Mouse (Mus musculus) kidney, embryonic 16.5 days (tissue): Measurements from ENCODE around the gene Alkbh2. TPM values are rescaled to one million over a fixed set of nuclear protein-coding genes. Genes with fewer than 3 reads are reported as not detected.

Experiments used
- ATAC-seq: fragments of 200-750 bp; cut with Nextera tagmentation; 2 replicates; pipeline ENCODE4 v1.8.0; 2017; ENCODE audit warnings: moderate TSS enrichment; ENCODE audit not compliant: low FRiP score, low TSS enrichment
- H3K27ac ChIP-seq: fragments of 300-500 bp; sonication (generic); 2 replicates; pipeline ENCODE4 v1.5.1; 2014; ENCODE audit warnings: low read length
- H3K27me3 ChIP-seq: fragments of 300-500 bp; sonication (generic); 2 replicates; pipeline ENCODE4 v1.6.1; 2014; ENCODE audit warnings: low read length, control low read depth, mixed read lengths; ENCODE audit not compliant: insufficient read depth
- H3K36me3 ChIP-seq: fragments of 300-500 bp; sonication (generic); 2 replicates; pipeline ENCODE4 v1.6.1; 2014; ENCODE audit warnings: low read length, control low read depth, mixed read lengths; ENCODE audit not compliant: insufficient read depth
- H3K4me1 ChIP-seq: fragments of 300-500 bp; sonication (generic); 2 replicates; pipeline ENCODE4 v1.6.1; 2014; ENCODE audit warnings: low read length, control low read depth, mixed read lengths; ENCODE audit not compliant: insufficient read depth
- H3K4me2 ChIP-seq: fragments of 300-500 bp; sonication (generic); replicated peaks from 2 replicates; pipeline ENCODE4 v1.6.1; 2014; ENCODE audit warnings: low read depth, low read length
- H3K4me3 ChIP-seq: fragments of 300-500 bp; sonication (generic); 2 replicates; pipeline ENCODE4 v1.5.1; 2014; ENCODE audit warnings: mild to moderate bottlenecking, low read length
- H3K9ac ChIP-seq: fragments of 300-500 bp; sonication (generic); replicated peaks from 2 replicates; pipeline ENCODE4 v1.6.1; 2014; ENCODE audit warnings: low read length
- H3K9me3 ChIP-seq: fragments of 300-500 bp; sonication (generic); 2 replicates; pipeline ENCODE4 v1.6.1; 2016; ENCODE audit warnings: low read length, control low read depth
- WGBS: fragments of 180-500 bp; shearing (Covaris S2); extraction: QIAGEN DNeasy Blood & Tissue Kit; methylation state at CpG from one replicate; pipeline ENCODE4 v1.1.7; 2014; 5-methylcytosine and 5-hydroxymethylcytosine counted together
- polyA plus RNA-seq: library from polyadenylated mRNA; unstranded; fragments of >200 nt; fragmentation: Nextera tagmentation; extraction: Ambion mirVana; gene quantifications from 2 replicates; pipeline ENCODE4 v1.2.1, GENCODE M21; 2015

The Alkbh2 gene
- polyA plus RNA-seq, 1 experiment from 2014 or later, result 9.1 TPM

DNA sequence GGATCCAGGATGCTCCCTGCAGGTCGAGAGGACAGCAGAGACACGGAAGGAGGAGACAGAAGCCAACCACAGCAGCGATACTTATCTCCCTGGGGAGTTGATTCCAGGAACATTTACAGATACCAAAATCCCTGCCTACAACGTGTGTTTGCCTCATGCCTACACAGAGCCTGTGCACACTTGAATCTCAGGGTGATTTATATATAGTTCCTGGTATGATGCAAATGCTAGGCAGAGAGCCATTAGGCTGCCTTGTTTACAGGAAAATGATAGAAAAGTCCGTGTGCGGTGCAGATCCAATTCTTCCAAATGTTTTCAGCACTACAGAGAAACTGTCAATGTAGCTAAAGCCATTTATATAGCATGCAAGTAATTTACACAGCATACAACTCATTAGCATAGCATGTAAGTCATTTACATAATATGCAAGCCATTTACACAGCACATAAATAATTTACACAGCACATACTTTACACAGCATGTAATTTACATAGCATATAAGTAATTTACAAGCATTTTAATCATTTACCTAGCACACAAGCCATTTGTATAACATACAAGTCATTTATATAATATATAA lies 35.2 kb upstream of the Alkbh2 start:
- H3K4me3 ChIP-seq, result no peak overlapping the region
- H3K36me3 ChIP-seq, result no peaks in the 10 kb centered on the region
- no peak overlapping the region for H3K9ac ChIP-seq
- no peak overlapping the region for H3K27ac ChIP-seq
- WGBS, result 72% methylated on average over 6 of the region's 6 CpGs
- no peaks in the 10 kb centered on the region for H3K4me1 ChIP-seq
- no peak for ATAC-seq
- H3K4me2 ChIP-seq, result no peak overlapping the region
- H3K27me3 ChIP-seq, result no peaks in the 10 kb centered on the region
- H3K9me3 ChIP-seq, result no peaks in the 10 kb centered on the region

DNA sequence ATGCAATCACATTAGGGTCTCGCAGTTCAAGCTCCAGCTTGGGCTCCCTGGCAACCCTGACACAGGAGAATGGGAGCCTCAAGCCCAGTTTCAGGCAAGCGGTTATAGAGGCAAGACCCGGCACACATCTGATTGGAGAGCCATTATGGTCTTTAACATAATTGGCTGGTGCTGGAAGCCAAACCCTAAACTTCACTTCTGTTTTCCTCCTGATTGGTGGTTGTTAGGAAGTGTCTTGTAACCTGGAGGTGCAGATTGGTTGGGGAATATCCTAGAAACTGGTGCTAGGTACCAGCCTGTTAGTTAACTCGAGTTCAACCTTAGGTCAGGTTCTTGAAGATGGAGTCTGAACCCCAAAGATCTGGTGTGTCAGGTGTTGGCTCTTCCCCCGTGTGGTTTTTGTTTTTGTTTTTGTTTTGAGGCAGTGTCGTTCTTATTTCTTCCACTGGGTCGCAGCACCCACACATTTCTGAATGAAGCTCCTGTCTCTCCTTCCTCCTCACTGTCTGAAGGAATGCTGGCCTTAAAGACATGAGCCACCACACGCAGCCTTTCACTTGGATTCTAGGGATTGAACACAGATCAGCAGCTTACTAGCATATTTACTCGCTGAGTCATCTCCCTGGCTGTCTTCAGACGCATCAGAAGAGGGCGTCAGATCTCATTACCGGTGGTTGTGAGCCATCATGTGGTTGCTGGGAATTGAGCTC lies 34.2 kb upstream of the Alkbh2 start:
- H3K9me3 ChIP-seq, result no peaks in the 10 kb centered on the region
- no peaks in the 10 kb centered on the region for H3K4me1 ChIP-seq
- no peak overlapping the region for H3K27ac ChIP-seq
- no peak overlapping the region for H3K9ac ChIP-seq
- H3K4me2 ChIP-seq, result no peak overlapping the region
- no peaks in the 10 kb centered on the region for H3K36me3 ChIP-seq
- ATAC-seq, result no peak
- no peaks in the 10 kb centered on the region for H3K27me3 ChIP-seq
- no peak overlapping the region for H3K4me3 ChIP-seq
- WGBS, result 56% methylated on average over 12 of the region's 12 CpGs

DNA sequence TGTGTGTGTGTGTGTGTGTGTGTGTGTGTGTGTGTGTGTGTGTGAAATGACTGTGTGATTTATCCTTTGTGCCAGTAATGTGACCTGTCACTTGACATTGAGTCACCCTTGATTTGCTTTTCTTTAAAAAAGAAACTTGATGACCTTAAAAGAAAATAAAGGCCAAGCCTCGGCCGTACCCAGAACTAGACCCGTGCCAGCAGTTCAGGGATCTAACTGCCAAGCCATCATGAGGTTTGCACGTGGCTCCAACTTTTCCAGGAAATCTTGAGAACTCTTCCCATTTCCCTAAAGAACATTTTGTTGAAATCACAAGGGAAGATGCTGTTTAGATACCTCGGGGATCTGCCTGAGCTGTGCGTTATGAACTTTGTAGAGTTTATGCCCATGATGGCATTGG lies 33.4 kb upstream of the Alkbh2 start:
- H3K4me2 ChIP-seq, result no peak overlapping the region
- H3K9me3 ChIP-seq, result no peaks in the 10 kb centered on the region
- no peaks in the 10 kb centered on the region for H3K36me3 ChIP-seq
- H3K4me1 ChIP-seq, result no peaks in the 10 kb centered on the region
- no peak for ATAC-seq
- WGBS, result 68% methylated on average over 6 of the region's 6 CpGs
- H3K27me3 ChIP-seq, result no peaks in the 10 kb centered on the region
- no peak overlapping the region for H3K4me3 ChIP-seq
- H3K9ac ChIP-seq, result no peak overlapping the region
- H3K27ac ChIP-seq, result no peak overlapping the region

DNA sequence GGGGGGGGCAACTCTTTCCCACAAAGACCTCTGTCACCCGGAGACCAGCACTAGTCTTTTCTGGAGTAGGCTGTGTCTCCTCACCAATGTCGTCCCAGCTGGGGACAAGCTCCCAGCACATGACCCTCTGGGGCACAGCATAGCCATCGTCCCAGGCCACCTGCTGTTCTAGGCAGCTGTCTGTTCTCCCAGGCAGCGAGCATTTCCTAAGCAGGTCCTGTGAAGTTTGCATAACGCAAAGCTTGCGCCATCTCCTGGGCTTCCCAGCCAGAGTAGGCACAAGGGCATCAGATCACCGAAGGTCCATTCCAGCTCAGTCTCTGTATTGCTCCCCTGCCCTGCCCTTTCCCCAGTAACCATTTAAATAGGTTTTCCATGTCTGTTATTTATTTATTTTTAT lies 29.2 kb upstream of the Alkbh2 start:
- H3K27me3 ChIP-seq, result no peaks in the 10 kb centered on the region
- no peaks in the 10 kb centered on the region for H3K36me3 ChIP-seq
- H3K4me1 ChIP-seq, result 0 out of 2 replicates have a peak, but pooled peaks cover 4% of the 10 kb centered on the region
- no peak overlapping the region for H3K4me2 ChIP-seq
- no peak overlapping the region for H3K27ac ChIP-seq
- no peak overlapping the region for H3K9ac ChIP-seq
- no peaks in the 10 kb centered on the region for H3K9me3 ChIP-seq
- WGBS, result 58% methylated on average over 7 of the region's 7 CpGs
- no peak for ATAC-seq
- H3K4me3 ChIP-seq, result no peak overlapping the region

- 53% methylated on average over 9 of the region's 9 CpGs for WGBS
- no peak overlapping the region for H3K9ac ChIP-seq
- H3K4me3 ChIP-seq, result no peak overlapping the region
- no peaks in the 10 kb centered on the region for H3K27me3 ChIP-seq
- no peak overlapping the region for H3K27ac ChIP-seq
- no peak overlapping the region for H3K4me2 ChIP-seq
- H3K36me3 ChIP-seq, result no peaks in the 10 kb centered on the region
- ATAC-seq, result 0 out of 2 replicates have a peak, but pooled peaks have one; percentile 24
- H3K4me1 ChIP-seq, result 0 out of 2 replicates have a peak, but pooled peaks cover 4% of the 10 kb centered on the region
- no peaks in the 10 kb centered on the region for H3K9me3 ChIP-seq
Measured at GRCm38 (mm10) chr5:114155168-114155933, 27.3 kb upstream of the Alkbh2 start.

DNA sequence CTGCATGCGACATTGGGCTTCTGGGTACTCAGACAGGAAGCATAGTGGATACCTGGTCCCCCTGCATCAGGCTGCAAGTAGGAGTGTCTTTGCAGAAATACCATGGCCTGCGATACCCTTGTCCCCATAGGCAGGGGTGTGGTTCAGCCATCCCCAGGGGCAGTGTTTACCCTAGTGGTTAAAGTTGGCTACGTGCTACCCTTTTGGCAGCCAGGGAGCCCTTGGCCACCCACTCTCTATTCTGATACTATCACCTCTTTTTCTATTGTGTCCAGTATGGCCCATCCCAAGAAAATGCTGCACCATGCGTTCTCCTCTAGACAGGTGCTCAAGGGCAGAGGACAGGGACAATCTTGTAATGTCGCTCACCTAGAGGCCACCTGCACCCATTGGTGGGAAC lies 26.7 kb upstream of the Alkbh2 start:
- Histone ChIP-seq H3K36me3 (no peaks in the 10 kb centered on the region), H3K9me3 (no peaks in the 10 kb centered on the region), H3K27me3 (no peaks in the 10 kb centered on the region), H3K9ac (no peak overlapping the region), H3K4me3 (no peak overlapping the region), H3K4me2 (no peak overlapping the region), H3K4me1 (0 out of 2 replicates have a peak, but pooled peaks cover 4% of the 10 kb centered on the region), H3K27ac (no peak overlapping the region)
- ATAC-seq, result no peak
- 83% methylated on average over 5 of the region's 5 CpGs for WGBS

GRCm38 (mm10) chr5:114153490-114153889 lies 25.5 kb upstream of the Alkbh2 start:
- ATAC-seq, result no peak
- Histone ChIP-seq H3K36me3 (no peaks in the 10 kb centered on the region), H3K27ac (no peak overlapping the region), H3K9me3 (no peaks in the 10 kb centered on the region), H3K9ac (0 out of 2 replicates have a peak overlapping the region, but pooled peaks have one; percentile 45), H3K27me3 (no peaks in the 10 kb centered on the region), H3K4me3 (peak overlapping the region; percentile 39), H3K4me1 (0 out of 2 replicates have a peak, but pooled peaks cover 4% of the 10 kb centered on the region), H3K4me2 (peak overlapping the region; percentile 42)
- WGBS, result 9% methylated on average over 12 of the region's 12 CpGs

DNA sequence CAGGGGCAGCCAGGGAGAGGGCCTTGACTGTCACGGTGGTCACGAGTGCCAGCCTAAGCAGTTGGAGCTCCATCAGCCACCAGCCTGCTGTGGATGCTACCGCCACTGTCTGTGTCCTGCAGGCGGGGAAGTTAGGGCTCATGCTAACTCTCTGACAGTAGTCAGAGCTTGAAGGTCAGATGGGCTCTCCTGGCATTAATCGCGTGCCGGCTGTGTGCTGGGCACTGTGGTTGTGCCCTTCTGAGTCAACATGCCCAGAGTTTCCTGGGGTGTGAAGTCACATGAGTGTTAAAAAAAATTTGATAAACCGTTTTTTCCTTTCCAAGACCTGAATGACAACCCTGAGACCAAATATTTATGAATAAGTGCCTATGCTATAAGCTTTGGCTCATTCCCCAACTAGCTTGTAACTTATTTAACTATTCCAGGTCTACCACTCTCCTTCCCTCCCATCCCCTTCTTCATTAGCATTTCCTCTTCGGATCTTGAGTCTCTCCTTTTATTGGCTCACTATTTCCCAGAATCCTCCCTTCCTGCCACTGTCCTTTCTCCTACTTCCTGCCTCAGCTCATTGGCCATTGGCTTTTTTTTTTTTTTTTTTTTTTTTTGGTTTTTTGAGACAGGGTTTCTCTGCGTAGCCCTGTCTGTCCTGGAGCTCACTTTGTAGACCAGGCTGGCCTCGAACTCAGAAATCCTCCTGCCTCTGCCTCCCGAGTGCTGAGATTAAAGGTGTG lies 24.5 kb upstream of the Alkbh2 start:
- Histone ChIP-seq H3K9ac (no peak overlapping the region), H3K4me1 (0 out of 2 replicates have a peak, but pooled peaks cover 4% of the 10 kb centered on the region), H3K4me3 (no peak overlapping the region), H3K36me3 (no peaks in the 10 kb centered on the region), H3K27me3 (no peaks in the 10 kb centered on the region), H3K4me2 (no peak overlapping the region), H3K9me3 (no peaks in the 10 kb centered on the region), H3K27ac (no peak overlapping the region)
- WGBS, result 84% methylated on average over 12 of the region's 12 CpGs
- ATAC-seq, result no peak

- no peaks in the 10 kb centered on the region for H3K9me3 ChIP-seq
- H3K4me1 ChIP-seq, result peaks cover 7% of the 10 kb centered on the region
- H3K9ac ChIP-seq, result no peak overlapping the region
- H3K27me3 ChIP-seq, result no peaks in the 10 kb centered on the region
- H3K4me3 ChIP-seq, result no peak overlapping the region
- no peak overlapping the region for H3K4me2 ChIP-seq
- no peak overlapping the region for H3K27ac ChIP-seq
- H3K36me3 ChIP-seq, result no peaks in the 10 kb centered on the region
- WGBS, result 78% methylated on average over 14 of the region's 14 CpGs
- ATAC-seq, result no peak
Measured at GRCm38 (mm10) chr5:114147043-114147972, 19.3 kb upstream of the Alkbh2 start.
